Mouse (Mus musculus) MEL (cell line): Measurements from ENCODE around the gene Dock1. TPM values are rescaled to one million over a fixed set of nuclear protein-coding genes. Genes with fewer than 3 reads are reported as not detected.

Experiments
- DNase-seq: peaks from one replicate; pipeline ENCODE4 v3.0.0; 2011; ENCODE audit warnings: low read depth, low spot score
- H3K27ac ChIP-seq: 2 replicates; pipeline ENCODE4 v1.5.1; 2012; ENCODE audit warnings: low read depth, mild to moderate bottlenecking, control low read depth, low read length, moderate library complexity; ENCODE audit not compliant: control insufficient read depth
- H3K27me3 ChIP-seq, 2 experiments: fragments of 150-350 bp in 1 of 2; sonication (generic) in 1 of 2; 2 replicates each; pipeline ENCODE4 v1.6.1; 2012; ENCODE audit warnings: low read length in 2 of 2, mild to moderate bottlenecking in 2 of 2, improper control_type of control experiment in 1 of 2, moderate library complexity in 1 of 2; ENCODE audit not compliant: insufficient read depth in 2 of 2, control insufficient read depth in 1 of 2
- H3K36me3 ChIP-seq, 2 experiments: 2 replicates each; pipeline ENCODE4 v1.6.1; 2012 to 2014; ENCODE audit warnings: low read length in 2 of 2, improper control_type of control experiment in 1 of 2, inconsistent platforms in 1 of 2, mild to moderate bottlenecking in 1 of 2; ENCODE audit not compliant: insufficient read depth in 2 of 2, control insufficient read depth in 1 of 2
- H3K4me1 ChIP-seq, 2 experiments: fragments of 150-350 bp in 1 of 2; sonication (generic) in 1 of 2; 2 replicates each; pipeline ENCODE4 v1.6.1; 2012; ENCODE audit warnings: low read length in 2 of 2, improper control_type of control experiment in 1 of 2, mild to moderate bottlenecking in 1 of 2; ENCODE audit not compliant: insufficient read depth in 2 of 2, control insufficient read depth in 1 of 2
- H3K4me3 ChIP-seq, 2 experiments: fragments of 150-350 bp in 1 of 2; sonication (generic) in 1 of 2; 2 replicates each; pipeline ENCODE4 v1.5.1; 2012; ENCODE audit warnings: low read depth in 2 of 2, low read length in 2 of 2, mild to moderate bottlenecking in 2 of 2, moderate library complexity in 2 of 2, control low read depth in 1 of 2, improper control_type of control experiment in 1 of 2; ENCODE audit not compliant: control insufficient read depth in 1 of 2, insufficient read depth in 1 of 2
- H3K79me2 ChIP-seq: 2 replicates; pipeline ENCODE4 v1.6.1; 2012; ENCODE audit warnings: mild to moderate bottlenecking, low read length, moderate library complexity; ENCODE audit not compliant: control insufficient read depth, poor library complexity, insufficient read depth
- H3K9ac ChIP-seq: 2 replicates; pipeline ENCODE4 v1.6.1; 2012; ENCODE audit warnings: low read depth, mild to moderate bottlenecking, control low read depth, low read length, moderate library complexity; ENCODE audit not compliant: control insufficient read depth, poor library complexity, severe bottlenecking
- H3K9me3 ChIP-seq: fragments of 150-350 bp; sonication (generic); replicated peaks from 2 replicates; pipeline ENCODE4 v1.6.1; 2012; ENCODE audit warnings: mild to moderate bottlenecking, low read length, improper control_type of control experiment, moderate library complexity; ENCODE audit not compliant: insufficient read depth
- BHLHE40 ChIP-seq: IDR thresholded peaks from 2 replicates; pipeline ENCODE4 v1.6.1; 2012; ENCODE audit warnings: low read depth, mild to moderate bottlenecking, inconsistent platforms, low read length, improper control_type of control experiment, borderline replicate concordance
- E2F4 ChIP-seq: IDR thresholded peaks from 2 replicates; pipeline ENCODE4 v1.6.1; 2011; ENCODE audit warnings: low read depth, low read length, improper control_type of control experiment, borderline replicate concordance
- GABPA ChIP-seq: IDR thresholded peaks from 2 replicates; pipeline ENCODE4 v1.6.1; 2012; ENCODE audit warnings: low read depth, mild to moderate bottlenecking, inconsistent platforms, low read length, improper control_type of control experiment, moderate library complexity
- GATA1 ChIP-seq: IDR thresholded peaks from 2 replicates; pipeline ENCODE4 v1.6.1; 2011; ENCODE audit warnings: low read depth, low read length, improper control_type of control experiment
- HCFC1 ChIP-seq: IDR thresholded peaks from 2 replicates; pipeline ENCODE4 v1.6.1; 2012; ENCODE audit warnings: low read depth, mild to moderate bottlenecking, inconsistent platforms, low read length, improper control_type of control experiment, moderate library complexity
- JUND ChIP-seq: IDR thresholded peaks from 2 replicates; pipeline ENCODE4 v1.6.1; 2011; ENCODE audit warnings: low read depth, mild to moderate bottlenecking, improper control_type of control experiment, low read length
- KAT2A ChIP-seq: conservative IDR thresholded peaks from 2 replicates; pipeline ENCODE4 v1.6.1; 2012; ENCODE audit warnings: low read depth, low read length, improper control_type of control experiment, inconsistent platforms
- MEF2A ChIP-seq: IDR thresholded peaks from 2 replicates; pipeline ENCODE4 v1.6.1; 2014; ENCODE audit warnings: low read depth, mild to moderate bottlenecking, inconsistent platforms, low read length, improper control_type of control experiment; ENCODE audit not compliant: poor library complexity, insufficient replicate concordance, severe bottlenecking; ENCODE audit errors: extremely low read depth
- MYB ChIP-seq: IDR thresholded peaks from 2 replicates; pipeline ENCODE4 v1.6.1; 2011; ENCODE audit warnings: mild to moderate bottlenecking, low read depth, low read length, improper control_type of control experiment
- RAD21 ChIP-seq: IDR thresholded peaks from 2 replicates; pipeline ENCODE4 v1.6.1; 2011; ENCODE audit warnings: mild to moderate bottlenecking, low read depth, low read length, improper control_type of control experiment
- RCOR1 ChIP-seq: IDR thresholded peaks from 2 replicates; pipeline ENCODE4 v1.6.1; 2012; ENCODE audit warnings: low read depth, mild to moderate bottlenecking, inconsistent platforms, low read length, improper control_type of control experiment
- SIN3A ChIP-seq: IDR thresholded peaks from 2 replicates; pipeline ENCODE4 v1.6.1; 2012; ENCODE audit warnings: low read length, improper control_type of control experiment, inconsistent platforms
- TCF12 ChIP-seq: IDR thresholded peaks from 2 replicates; pipeline ENCODE4 v1.6.1; 2014; ENCODE audit warnings: low read depth, mild to moderate bottlenecking, inconsistent platforms, low read length, improper control_type of control experiment, moderate library complexity
- ZKSCAN1 ChIP-seq: IDR thresholded peaks from 2 replicates; pipeline ENCODE4 v1.6.1; 2012; ENCODE audit warnings: low read depth, mild to moderate bottlenecking, inconsistent platforms, low read length, improper control_type of control experiment, moderate library complexity
- polyA plus RNA-seq, 2 experiments: library from polyadenylated mRNA; stranded (reverse) in 1 of 2; unstranded in 1 of 2; fragments of >175 nt in 1 of 2; fragments of >200 nt in 1 of 2; gene quantifications; 2 replicates each; pipeline versions ENCODE4 v1.2.1 to v1.2.4; 2012; ENCODE audit warnings: low replicate concordance in 2 of 2, low read depth in 1 of 2; ENCODE audit not compliant: insufficient read length in 2 of 2, insufficient read depth in 1 of 2, missing spikeins in 1 of 2
- total RNA-seq: library from RNA; depleted of rRNA; stranded (reverse); fragments of 300-350 nt; gene quantifications from 2 replicates; pipeline ENCODE4 v1.2.3, GENCODE M21; 2012

Gene Dock1
- total and polyA plus RNA-seq, 3 experiments = not detected

- Histone ChIP-seq H3K79me2 (no peaks in the 10 kb centered on the region), H3K4me3 (no peak overlapping the region), H3K4me1 (no peaks in the 10 kb centered on the region), H3K9me3 (no peaks in the 10 kb centered on the region), H3K27ac (no peak overlapping the region), H3K9ac (no peak overlapping the region), H3K36me3 (no peaks in the 10 kb centered on the region), H3K27me3 (no peaks in the 10 kb centered on the region)
- no peak for DNase-seq
- TF ChIP-seq GABPA (no peak), E2F4 (no peak), GATA1 (no peak), MYB (no peak), ZKSCAN1 (no peak), SIN3A (no peak), JUND (no peak), HCFC1 (no peak), KAT2A (no peak), RCOR1 (no peak), BHLHE40 (no peak), MEF2A (no peak)
These were observed 102.6 kb downstream of the Dock1 start for GRCm38 (mm10) chr7:134772867-134773590.

GRCm38 (mm10) chr7:134773761-134774415, 103.4 kb downstream of the Dock1 start:
- no peak overlapping the region for H3K4me3 ChIP-seq
- TF ChIP-seq RAD21 (no peak), TCF12 (no peak), MYB (no peak)
- H3K27me3 ChIP-seq = no peaks in the 10 kb centered on the region
- no peak overlapping the region for H3K9ac ChIP-seq
- H3K36me3 ChIP-seq = no peaks in the 10 kb centered on the region
- H3K79me2 ChIP-seq = no peaks in the 10 kb centered on the region
- H3K4me1 ChIP-seq = no peaks in the 10 kb centered on the region
- H3K27ac ChIP-seq = no peak overlapping the region
- no peak for DNase-seq
- no peaks in the 10 kb centered on the region; the same call in 1 of the 2 replicates for H3K9me3 ChIP-seq
